Mouse (Mus musculus) urinary bladder, postnatal 36 days (tissue): ENCODE results near the gene Ina.
"Not testable (repeated sequence)": the region's sequence is repeated elsewhere in the genome, so short reads cannot be mapped to it uniquely, and the experiment has no call there.

ENCODE experiments used
- DNase-seq, 2 experiments: peaks; one replicate each; pipeline ENCODE4 v3.0.0; 2022; ENCODE audit warnings: low spot score in 2 of 2, mixed read lengths in 1 of 2

Gene Ina

DNA sequence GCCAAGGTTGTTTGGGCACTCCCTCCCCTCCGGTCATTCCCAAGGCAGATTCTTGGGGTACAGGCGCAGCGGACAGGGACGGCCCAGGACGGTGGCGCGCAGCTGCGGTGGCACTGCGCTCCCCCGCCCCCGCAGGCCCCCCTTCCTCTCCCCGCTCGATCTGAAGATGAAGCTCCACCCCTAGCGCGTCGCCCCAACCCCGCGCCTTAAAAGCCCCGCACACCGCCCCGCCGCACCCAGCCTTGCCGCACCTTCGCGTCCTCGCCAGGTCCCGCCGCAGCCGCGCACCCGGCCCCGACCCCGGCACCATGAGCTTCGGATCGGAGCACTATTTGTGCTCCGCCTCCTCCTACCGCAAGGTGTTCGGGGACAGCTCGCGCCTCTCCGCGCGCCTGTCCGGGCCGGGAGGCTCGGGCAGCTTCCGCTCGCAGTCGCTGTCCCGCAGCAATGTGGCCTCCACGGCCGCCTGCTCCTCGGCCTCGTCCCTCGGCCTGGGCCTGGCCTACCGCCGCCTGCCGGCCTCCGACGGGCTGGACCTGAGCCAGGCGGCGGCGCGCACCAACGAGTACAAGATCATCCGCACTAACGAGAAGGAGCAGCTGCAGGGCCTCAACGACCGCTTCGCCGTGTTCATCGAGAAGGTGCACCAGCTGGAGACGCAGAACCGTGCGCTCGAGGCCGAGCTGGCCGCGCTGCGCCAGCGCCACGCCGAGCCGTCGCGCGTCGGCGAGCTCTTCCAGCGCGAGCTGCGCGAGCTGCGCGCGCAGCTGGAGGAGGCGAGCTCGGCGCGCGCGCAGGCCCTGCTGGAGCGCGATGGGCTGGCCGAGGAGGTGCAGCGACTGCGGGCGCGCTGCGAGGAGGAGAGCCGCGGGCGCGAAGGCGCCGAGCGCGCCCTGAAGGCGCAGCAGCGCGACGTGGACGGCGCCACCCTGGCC, at the start of gene Ina, which contains the start of gene Nt5c2:
Ina (plus strand) TSS at position 252 of the 935 bp plus-strand sequence.
Nt5c2 (minus strand) TSS at position 707 of the 935 bp plus-strand sequence.
- DNase-seq: peak; percentile 20 to 28

DNA sequence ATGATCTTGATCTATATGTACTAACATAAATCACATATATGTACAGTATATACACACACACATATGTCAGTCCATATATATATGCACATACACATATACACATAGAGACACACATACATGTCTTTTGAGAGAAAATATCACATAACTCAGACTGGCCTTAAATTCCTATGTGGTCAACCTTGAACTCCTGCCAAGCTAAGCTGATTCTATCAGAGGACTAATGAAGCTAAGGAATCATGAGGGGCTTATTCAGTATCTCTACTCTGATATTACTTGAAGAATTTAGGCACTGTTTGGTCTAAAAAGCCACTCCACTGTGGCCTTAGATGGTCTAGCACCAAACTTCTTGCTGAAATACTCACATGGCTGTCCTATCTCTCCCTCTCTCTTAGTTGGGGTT, 49.0 kb upstream of the Ina start:
- DNase-seq: no peak

DNA sequence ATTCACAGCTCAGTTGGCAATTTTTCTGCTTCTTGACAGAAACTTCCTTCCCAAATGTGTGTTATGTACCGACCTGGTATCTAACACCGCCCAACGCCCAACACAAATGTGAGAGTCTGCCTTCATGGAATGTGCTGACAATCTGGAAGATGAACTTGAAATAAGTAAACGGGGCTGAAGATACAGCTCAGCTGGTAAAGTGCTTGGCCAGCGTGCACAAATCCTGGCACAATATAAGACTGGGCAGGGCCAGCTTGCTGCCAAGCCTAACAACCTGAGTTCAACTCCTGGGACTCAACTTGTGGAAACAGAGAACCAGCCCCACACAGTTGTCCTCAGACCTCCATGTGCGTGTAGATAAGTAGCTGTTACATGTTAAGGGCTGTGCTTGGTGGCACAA, 48.2 kb upstream of the Ina start:
- DNase-seq: no peak

DNA sequence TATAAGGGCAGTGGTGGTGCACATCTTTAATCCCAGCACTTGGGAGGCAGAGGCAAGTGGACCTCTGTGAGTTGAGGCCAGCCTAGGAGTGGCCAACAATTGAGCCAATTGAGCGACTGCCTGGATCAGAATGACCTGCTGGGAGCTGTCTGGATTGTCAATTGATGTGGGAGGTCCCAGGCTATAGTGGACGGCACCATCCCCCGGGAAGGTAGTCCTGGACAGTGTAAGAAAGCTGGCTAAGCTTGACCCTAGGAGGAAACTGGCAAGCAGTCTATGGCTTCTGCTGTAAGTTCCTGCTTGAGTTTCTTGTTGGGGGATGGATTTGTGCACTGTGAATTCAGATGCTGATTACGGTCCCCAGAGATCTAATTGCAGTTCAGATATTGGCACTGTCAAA, 46.6 kb upstream of the Ina start:
- no peak for DNase-seq

DNA sequence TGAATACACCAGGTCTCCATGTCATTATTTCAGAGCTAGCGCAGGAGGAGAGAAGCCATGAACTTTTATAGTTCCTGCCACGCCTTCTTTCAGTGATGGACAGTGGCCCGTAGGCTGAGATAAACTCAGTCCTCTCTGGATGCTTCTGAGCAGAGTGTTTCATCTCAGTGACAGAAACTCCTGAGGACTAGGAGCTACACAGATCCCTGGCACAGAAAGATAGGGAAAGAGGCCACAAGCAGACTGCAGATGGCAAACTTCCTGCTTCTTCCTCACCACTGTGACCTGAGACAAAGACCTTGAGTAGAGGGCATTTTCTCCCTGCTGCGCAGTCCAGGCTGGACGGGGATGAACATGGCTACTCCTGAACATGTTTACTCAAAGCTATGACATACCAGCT, 45.7 kb upstream of the Ina start:
- no peak for DNase-seq

DNA sequence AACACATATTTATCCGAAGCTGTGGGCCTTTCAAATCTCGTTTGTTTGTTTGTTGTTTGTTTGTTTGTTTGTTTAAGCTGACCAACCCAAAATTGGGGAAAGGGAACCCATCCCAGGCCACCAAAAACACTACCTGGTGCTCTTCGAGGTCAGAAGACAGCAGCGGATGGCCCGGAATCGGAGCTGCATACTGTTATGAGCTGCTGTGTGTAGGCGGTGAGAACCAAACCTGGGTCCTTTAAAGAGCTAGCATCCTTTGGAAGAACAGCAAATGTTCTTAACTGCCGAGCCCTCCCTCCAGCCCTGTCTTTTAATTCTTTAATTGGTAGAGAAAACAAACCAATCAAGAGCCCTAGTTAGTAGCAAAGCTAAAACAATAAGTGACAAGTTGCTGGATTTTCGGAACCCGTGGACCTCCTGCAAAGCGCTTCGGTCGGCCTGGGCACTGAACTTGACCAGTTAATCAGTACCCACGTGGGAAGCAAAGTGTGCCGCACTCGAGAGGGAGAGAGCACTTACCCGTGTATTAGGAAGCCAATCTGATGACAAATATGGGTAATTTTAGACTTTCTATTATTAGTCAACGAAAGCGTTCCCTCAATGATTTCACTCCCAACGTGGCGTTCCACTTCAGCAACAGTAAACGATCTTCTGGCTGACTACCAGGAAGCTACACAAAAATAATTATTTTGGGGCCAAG, 45.1 kb upstream of the Ina start:
- no peak for DNase-seq

DNA sequence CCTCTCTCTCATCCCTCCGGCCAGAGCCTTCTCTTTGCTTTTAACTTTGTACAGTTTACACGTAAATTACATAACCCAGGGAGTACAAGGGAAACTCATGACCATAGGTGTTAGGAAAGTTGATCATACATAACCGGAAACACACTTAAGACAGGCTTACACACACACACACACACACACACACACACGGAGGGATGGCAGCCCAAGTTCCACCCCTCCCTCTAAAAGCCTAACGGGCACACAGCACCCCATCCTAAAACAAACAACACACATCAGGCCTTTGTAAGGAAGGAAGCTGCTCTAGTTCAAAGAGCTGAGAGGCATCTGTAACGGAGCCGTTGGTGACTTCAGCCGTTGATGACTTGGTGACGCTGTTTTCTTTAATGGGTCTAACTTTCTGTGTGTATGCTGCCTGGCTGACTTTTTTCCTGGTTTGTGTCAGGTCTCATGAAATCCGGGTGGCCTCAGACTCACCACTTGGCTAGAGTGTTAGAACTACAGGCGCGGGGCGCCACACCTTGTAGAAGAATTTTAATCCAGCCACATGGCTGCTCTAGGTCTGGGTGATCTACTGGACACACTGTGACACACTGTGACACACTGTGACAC, 44.3 kb upstream of the Ina start:
- no peak for DNase-seq

DNA sequence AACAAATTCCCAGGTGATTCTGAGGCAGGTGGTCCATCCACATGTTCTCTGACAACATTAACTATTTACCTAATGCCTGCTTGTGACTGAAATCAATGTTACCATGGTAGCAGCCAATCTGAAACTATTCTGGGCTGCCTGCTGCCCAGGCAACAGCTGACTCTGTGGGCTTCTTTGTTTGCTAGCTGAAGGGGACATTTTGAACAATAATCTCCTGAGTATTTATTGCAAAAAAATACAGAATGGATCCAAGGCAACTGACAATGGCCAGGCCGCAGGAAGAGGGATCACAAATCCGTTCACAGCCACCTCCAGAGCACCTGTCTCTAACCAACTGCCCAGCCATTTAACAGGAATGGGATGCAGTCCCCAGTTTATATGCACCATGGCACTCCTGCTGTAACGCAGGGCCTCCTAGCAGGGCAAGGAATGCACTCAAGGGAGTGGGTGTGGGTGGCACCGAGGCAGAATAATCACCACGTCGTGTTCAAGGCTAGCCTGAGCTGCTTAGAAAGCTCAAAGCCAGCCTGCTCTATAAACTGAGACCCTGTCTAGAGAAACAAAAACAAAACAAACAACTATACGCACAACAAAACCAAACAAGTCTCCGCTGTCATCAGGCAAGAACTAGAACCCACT, 43.3 kb upstream of the Ina start:
- no peak for DNase-seq

DNA sequence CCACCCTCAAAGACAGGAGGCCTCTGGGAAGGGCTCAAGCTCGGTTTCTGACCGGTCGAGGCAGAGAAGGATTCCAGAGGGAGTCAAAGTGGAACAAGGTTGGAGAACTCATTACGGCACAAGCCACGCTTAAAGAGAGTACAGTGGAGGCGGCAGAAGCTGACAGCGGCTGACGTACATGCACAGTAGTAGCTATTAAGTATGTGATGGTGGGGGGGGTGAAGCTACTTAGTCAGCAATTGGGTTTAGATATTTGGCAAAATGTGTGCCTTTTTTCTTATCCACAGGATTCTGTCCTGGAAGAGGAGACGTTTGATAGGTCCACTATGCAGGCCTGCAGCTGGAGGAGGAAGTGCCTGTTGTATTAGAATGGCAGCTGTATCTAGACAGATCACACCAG, 42.8 kb upstream of the Ina start:
- DNase-seq: no peak

DNA sequence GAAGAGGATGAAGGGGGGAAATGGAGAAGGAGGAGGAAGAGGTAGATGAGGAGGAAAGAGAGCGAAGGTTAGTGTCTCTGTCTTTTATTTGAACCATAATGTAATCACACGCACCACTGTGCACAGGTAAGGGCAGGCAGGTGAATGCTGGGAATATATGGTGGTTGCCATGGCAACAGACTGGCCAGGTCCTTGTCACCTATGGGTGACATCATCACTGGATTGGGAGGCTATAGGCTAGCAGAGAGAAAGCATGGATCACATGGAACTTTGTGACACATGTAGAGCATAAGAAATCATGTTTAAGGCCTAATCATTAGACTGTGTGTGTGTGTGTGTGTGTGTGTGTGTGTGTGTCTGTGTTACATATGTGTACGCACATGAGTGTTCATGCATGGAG, 42.3 kb upstream of the Ina start:
- DNase-seq: no peak

DNA sequence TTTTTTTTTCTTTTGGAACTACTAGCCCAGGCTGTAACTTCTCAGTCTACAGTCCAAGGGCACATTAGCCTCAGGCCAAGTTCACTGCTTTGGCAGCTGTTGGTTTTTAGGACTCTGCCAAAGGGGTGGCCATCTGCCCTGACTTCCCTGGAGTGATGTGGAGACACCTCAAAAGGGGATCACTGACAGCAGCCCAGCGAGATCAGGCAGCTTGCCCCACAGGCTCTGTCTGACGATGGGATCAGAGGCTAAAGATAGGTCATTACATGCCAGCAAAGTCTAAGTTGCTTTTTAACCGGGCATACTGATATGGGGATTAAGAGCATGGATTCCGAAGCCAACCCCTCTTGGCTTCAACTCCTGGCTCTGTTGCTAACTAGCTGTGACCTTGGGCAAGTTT, 38.9 kb upstream of the Ina start:
- peak in 1 of 2 experiments; percentile 61 for DNase-seq

DNA sequence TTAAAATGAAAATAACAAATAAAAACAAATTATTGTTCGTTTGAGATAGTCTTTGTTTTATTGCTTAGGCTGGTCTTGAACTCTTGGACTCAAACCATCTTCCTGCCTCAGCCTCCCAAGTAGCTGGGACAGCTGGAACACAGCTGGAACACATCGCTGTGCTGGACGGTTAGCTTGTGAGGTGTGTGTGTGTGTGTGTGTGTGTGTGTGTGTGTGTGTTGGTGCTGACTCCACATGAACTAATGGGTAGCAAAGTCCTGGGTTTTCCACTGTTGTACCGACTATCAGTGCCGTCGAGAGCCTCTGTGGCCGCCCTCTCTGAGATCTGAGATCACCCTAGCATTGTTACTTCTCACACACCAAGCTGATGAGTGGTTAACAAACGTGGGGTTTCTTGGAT, 38.5 kb upstream of the Ina start:
- DNase-seq: no peak

DNA sequence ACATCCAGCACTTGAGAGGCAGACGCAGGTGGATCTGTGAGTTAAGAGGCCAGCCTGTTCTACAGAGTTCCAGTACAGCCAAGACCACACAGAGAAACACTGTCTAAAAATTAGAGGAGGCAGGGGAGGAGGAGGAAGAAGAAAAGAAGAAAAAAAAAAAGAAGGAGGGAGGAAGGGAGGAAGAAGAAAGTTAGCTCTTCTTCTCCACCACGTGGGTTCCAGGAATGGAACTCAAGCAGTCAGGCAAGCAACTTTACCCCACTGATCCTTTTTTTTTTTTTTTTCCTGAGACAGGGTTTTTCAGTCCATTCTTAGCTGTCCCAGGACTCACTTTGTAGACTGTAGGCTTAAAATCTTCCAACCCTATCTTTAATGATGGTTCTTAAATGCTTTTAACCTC, 37.8 kb upstream of the Ina start:
- DNase-seq: no peak

DNA sequence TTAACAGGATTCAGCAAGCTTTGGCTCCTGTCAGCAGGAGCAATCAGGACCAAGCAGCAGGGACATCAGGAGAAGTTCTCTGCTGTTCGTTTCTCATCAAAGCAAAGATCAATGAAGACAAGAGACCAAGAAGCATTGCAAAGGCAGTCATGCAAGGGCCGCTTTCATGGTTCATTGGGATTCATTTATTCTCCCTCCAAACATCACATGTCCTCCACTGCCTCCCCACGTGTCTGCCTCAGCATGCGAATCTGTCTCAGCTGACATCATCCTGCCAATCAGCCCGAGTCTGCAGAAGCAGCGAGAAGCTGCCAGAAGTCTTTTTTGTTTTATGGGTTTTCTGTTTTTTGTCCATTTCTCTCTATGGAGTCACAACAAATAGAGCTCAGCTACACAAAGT, 37.0 kb upstream of the Ina start:
- no peak for DNase-seq

DNA sequence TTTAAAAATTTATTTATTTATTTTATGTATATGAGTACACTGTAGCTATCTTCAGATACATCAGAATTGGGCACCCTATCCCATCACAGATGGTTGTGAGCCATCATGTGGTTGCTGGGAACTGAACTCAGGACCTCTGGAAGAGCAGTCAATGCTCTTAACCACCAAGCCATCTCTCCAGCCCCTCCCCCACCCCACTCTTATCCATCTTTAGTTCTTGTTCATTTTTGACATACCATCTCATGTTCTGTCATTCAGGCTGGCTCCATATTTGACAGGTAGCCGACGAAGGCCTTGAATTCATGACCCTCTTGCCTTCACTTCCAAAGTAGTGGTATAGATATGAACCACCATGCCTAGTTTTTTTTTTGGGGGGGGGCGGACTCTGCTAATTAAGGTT, 36.4 kb upstream of the Ina start:
- not testable (repeated sequence) for DNase-seq

DNA sequence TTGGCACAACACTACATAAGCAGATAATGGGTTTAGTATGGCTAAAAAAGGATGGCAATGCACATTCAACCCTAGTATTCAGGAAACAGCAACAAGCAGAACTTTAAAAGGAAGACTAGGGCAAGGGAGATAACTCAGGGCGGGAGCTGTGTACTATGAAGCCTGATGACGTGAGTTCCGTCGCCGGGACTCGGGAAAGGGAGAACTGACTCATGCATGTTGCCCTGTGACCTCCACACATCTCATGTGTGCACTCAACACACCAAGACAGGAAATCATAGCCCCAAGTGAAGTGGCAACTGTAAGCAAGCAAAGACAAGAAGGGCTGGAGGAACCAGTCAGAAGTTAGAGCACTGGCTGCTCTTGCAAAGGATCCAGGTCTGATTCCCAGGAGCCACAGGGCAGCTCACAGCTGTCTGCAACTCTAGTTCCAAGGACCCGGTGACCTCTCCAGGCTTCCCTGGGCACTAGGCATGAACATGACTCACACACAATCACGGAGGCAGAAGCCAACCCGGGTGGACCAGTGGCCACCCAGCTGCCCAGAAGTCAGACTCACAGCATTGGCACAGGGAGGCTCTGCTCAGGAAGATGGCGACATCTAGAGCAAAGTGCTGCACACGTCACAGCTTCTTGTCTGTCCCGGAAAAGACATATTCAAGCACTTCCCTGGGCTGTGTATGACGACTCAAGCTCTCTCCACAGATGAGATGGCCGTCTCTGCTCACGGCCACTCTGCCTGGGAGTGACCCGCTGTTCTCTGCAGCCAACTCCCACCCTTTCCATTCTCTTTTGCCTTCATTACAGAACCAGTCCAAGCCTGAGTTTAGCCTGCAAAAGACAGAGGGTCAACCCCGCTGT, 35.3 kb upstream of the Ina start:
- no peak for DNase-seq

DNA sequence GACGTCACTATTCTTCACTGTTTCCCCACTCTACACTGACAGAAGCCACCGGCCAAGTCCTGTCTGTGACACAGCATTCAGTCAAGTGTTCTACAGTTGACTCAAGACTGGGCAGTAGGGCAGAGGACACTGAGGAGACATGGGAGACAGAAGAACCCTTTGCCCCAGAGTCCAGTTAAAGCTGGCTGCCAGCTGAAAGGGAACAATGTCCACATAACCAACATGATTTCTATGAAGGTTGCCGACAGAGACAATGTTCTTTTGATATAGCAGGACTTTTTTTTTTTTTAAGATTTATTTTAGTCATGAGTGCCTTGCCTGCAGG, 34.8 kb upstream of the Ina start:
- no peak for DNase-seq

DNA sequence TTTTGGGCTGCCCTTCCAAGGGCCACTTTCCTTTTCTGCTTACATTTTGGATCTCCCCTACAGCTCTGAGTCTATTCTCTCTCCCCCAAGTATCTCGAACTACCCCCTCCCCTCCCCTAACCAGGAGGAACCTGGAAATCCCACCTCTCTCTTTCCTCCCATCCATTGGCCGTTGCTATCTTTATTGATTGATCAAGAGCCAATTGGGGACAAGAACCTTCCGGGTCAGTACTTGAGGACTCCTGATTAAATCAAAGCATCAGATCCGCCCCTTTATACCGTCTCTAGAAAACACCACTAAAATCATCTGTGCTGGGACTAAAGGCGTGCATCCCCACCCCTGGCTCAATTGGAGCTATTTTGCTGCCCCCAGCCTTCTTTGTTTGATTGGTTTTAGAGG, 33.0 kb upstream of the Ina start:
- DNase-seq: no peak

DNA sequence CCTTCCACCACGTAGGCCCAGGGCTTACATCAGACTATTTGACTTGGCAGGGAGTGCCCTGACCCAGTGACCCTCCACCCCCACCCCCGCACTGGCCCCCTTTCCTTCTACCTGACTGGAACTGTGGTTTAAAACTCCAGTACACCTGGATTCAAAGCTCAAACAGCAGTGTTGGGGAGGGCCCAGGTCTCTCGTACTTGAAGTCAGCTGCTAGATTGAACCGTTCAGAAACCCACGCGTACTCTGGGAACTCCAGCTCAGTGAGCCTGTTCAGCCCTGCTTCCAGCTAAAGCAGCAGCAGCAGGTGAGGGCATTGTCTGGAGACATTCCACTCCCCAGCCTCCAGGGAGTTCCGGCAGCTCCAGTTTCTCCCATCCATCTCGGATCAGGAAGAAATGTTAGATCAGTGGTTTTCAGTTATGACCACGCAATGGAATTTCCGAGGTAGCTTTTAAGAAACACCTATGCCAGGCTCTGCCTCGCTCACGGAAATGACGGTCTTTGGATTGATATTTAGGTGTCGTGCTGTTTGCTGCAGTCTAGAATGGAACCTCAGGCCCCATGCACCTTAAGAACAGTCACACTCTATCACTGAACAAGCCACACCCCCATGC, 31.0 kb upstream of the Ina start:
- DNase-seq: no peak

DNA sequence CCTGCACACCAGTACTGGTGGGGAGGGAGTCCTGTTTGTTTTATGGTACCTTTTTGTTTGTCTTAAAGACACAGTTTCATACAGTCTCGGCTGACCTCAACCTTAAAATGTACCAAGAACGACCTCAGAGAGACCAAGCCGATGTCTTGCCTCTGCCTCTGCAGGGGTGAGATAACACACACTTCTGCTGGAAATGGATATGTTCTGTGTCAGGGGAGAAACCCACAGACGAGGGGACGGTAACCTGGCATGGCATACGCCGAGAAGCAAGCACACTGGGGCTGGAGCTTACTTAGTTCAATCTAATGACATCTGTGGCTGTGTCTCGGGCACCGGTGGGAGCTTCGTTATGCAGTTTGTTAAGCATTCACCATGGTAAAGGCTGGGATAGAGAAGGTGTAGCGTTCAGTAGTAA, 30.5 kb upstream of the Ina start:
- DNase-seq: no peak
